Mouse (Mus musculus) heart, embryonic 14.5 days (tissue): ENCODE data around the gene Phb2. TPM values are rescaled to one million over a fixed set of nuclear protein-coding genes. Genes with fewer than 3 reads are reported as not detected.
A peak's percentile ranks its signal among the peaks of the same experiment; 100 is the strongest.

ENCODE experiments used
- ATAC-seq: fragments of 200-750 bp; cut with Nextera tagmentation; 2 replicates; pipeline ENCODE4 v1.8.0; 2017; ENCODE audit warnings: low read depth, moderate TSS enrichment; ENCODE audit not compliant: insufficient number of reproducible peaks, insufficient read depth, low FRiP score
- H3K27ac ChIP-seq, 2 experiments: fragments of 200-500 bp in 1 of 2; fragments of 300-500 bp in 1 of 2; sonication (generic) in 1 of 2; replicated peaks in 1 of 2; 2 replicates each; pipeline ENCODE4 v1.5.1; 2012 to 2014; ENCODE audit warnings: low read depth in 2 of 2, low read length in 2 of 2, control low read depth in 1 of 2, mild to moderate bottlenecking in 1 of 2, mixed read lengths in 1 of 2; ENCODE audit not compliant: control insufficient read depth in 1 of 2, insufficient read depth in 1 of 2
- H3K27me3 ChIP-seq: fragments of 300-500 bp; sonication (generic); 2 replicates; pipeline ENCODE4 v1.6.1; 2014; ENCODE audit warnings: mild to moderate bottlenecking, low read length, control low read depth; ENCODE audit not compliant: control insufficient read depth, insufficient read depth
- H3K36me3 ChIP-seq: fragments of 300-500 bp; sonication (generic); 2 replicates; pipeline ENCODE4 v1.6.1; 2014; ENCODE audit warnings: mild to moderate bottlenecking, control low read depth, low read length, mixed read lengths; ENCODE audit not compliant: control insufficient read depth, insufficient read depth
- H3K4me1 ChIP-seq, 2 experiments: fragments of 200-500 bp in 1 of 2; fragments of 300-500 bp in 1 of 2; sonication (generic) in 1 of 2; 2 replicates each; pipeline ENCODE4 v1.6.1; 2012 to 2014; ENCODE audit warnings: low read length in 2 of 2, control low read depth in 1 of 2, mixed read lengths in 1 of 2; ENCODE audit not compliant: control insufficient read depth in 2 of 2, insufficient read depth in 2 of 2
- H3K4me2 ChIP-seq: fragments of 300-500 bp; sonication (generic); 2 replicates; pipeline ENCODE4 v1.6.1; 2014; ENCODE audit warnings: mild to moderate bottlenecking, low read length
- H3K4me3 ChIP-seq, 2 experiments: fragments of 200-500 bp in 1 of 2; fragments of 300-500 bp in 1 of 2; sonication (generic) in 1 of 2; 2 replicates each; pipeline ENCODE4 v1.5.1; 2012 to 2014; ENCODE audit warnings: low read length in 2 of 2, mild to moderate bottlenecking in 2 of 2, control low read depth in 1 of 2, low read depth in 1 of 2, moderate library complexity in 1 of 2; ENCODE audit not compliant: control insufficient read depth in 1 of 2, insufficient read depth in 1 of 2
- H3K9ac ChIP-seq: fragments of 300-500 bp; sonication (generic); 2 replicates; pipeline ENCODE4 v1.6.1; 2014; ENCODE audit warnings: mild to moderate bottlenecking, low read length
- H3K9me3 ChIP-seq: fragments of 300-500 bp; sonication (generic); 2 replicates; pipeline ENCODE4 v1.6.1; 2016; ENCODE audit warnings: low read length, control low read depth; ENCODE audit not compliant: control insufficient read depth
- WGBS: fragments of 180-500 bp; shearing (Covaris S2); extraction: QIAGEN DNeasy Blood & Tissue Kit; methylation state at CpG from one replicate; pipeline ENCODE4 v1.1.7; 2014; 5-methylcytosine and 5-hydroxymethylcytosine counted together
- polyA plus RNA-seq: library from polyadenylated mRNA; unstranded; fragments of >200 nt; fragmentation: Nextera tagmentation; extraction: Ambion mirVana; gene quantifications from 2 replicates; pipeline ENCODE4 v1.2.1, GENCODE M21; 2014

Gene Phb2
- polyA plus RNA-seq, 1 experiment from 2014 or later = 295 TPM

GRCm38 (mm10) chr6:124694166-124694955 is 17.8 kb upstream of the Phb2 start:
- ATAC-seq = peak; percentile 19; the same call in 1 of the 2 replicates

GRCm38 (mm10) chr6:124696441-124697150 is 15.5 kb upstream of the Phb2 start:
- Histone ChIP-seq H3K36me3 (peaks cover 30% of the 10 kb centered on the region), H3K27me3 (no peaks in the 10 kb centered on the region)
- no peak for ATAC-seq

More at GRCm38 (mm10) chr6:124694166-124694955, 17.8 kb upstream of the Phb2 start:
- Histone ChIP-seq H3K27ac (peak overlapping the region; percentile 35 to 47; a peak in 2 of 4 replicates), H3K9ac (no peak overlapping the region), H3K9me3 (no peaks in the 10 kb centered on the region), H3K4me2 (no peak overlapping the region), H3K36me3 (peaks cover 14% of the 10 kb centered on the region), H3K4me3 (no peak overlapping the region), H3K27me3 (no peaks in the 10 kb centered on the region), H3K4me1 (peaks cover 12 to 20% of the 10 kb centered on the region in 2 experiments)
- WGBS = 72% methylated on average over 15 of the region's 15 CpGs

GRCm38 (mm10) chr6:124698751-124699150 is 13.4 kb upstream of the Phb2 start:
- Histone ChIP-seq H3K4me2 (no peak overlapping the region), H3K27ac (no peak overlapping the region), H3K9ac (no peak overlapping the region), H3K36me3 (peaks cover 51% of the 10 kb centered on the region), H3K9me3 (no peaks in the 10 kb centered on the region), H3K27me3 (no peaks in the 10 kb centered on the region), H3K4me3 (no peak overlapping the region), H3K4me1 (peaks cover 12% of the 10 kb centered on the region in 2 experiments)
- ATAC-seq = no peak
- 79% methylated on average over 6 of the region's 6 CpGs for WGBS

More at GRCm38 (mm10) chr6:124696441-124697150, 15.5 kb upstream of the Phb2 start:
- Histone ChIP-seq H3K4me2 (no peak overlapping the region), H3K9ac (no peak overlapping the region), H3K9me3 (no peaks in the 10 kb centered on the region), H3K4me1 (peaks cover 14 to 20% of the 10 kb centered on the region in 2 experiments), H3K4me3 (no peak overlapping the region), H3K27ac (no peak overlapping the region)
- 83% methylated on average over 7 of the region's 7 CpGs for WGBS

GRCm38 (mm10) chr6:124699366-124699765 is 12.8 kb upstream of the Phb2 start:
- Histone ChIP-seq H3K9ac (no peak overlapping the region), H3K27ac (no peak overlapping the region), H3K36me3 (peaks cover 58% of the 10 kb centered on the region), H3K27me3 (no peaks in the 10 kb centered on the region), H3K9me3 (no peaks in the 10 kb centered on the region), H3K4me1 (peaks cover 5 to 6% of the 10 kb centered on the region in 2 experiments), H3K4me3 (no peak overlapping the region), H3K4me2 (no peak overlapping the region)
- WGBS = 83% methylated on average over 4 of the region's 4 CpGs
- ATAC-seq = no peak

GRCm38 (mm10) chr6:124699962-124700610 is 12.1 kb upstream of the Phb2 start:
- H3K27me3 ChIP-seq = no peaks in the 10 kb centered on the region
- WGBS = 66% methylated on average over 11 of the region's 11 CpGs
- 0 out of 4 replicates have a peak overlapping the region, but pooled peaks of 1 of the 2 experiments have one; percentile 35 for H3K27ac ChIP-seq
- ATAC-seq = 0 out of 2 replicates have a peak, but pooled peaks have one; percentile 19
- H3K4me1 ChIP-seq = peaks cover 0 to 2% of the 10 kb centered on the region in 2 experiments; a peak in 2 of 4 replicates
- H3K9me3 ChIP-seq = no peaks in the 10 kb centered on the region
- H3K4me3 ChIP-seq = no peak overlapping the region
- H3K9ac ChIP-seq = no peak overlapping the region
- no peak overlapping the region for H3K4me2 ChIP-seq
- peaks cover 65% of the 10 kb centered on the region for H3K36me3 ChIP-seq

GRCm38 (mm10) chr6:124701338-124701737 is 10.8 kb upstream of the Phb2 start:
- peaks cover 77% of the 10 kb centered on the region for H3K36me3 ChIP-seq
- no peak for ATAC-seq
- H3K4me2 ChIP-seq = no peak overlapping the region
- no peak overlapping the region for H3K4me3 ChIP-seq
- no peaks in the 10 kb centered on the region for H3K9me3 ChIP-seq
- H3K4me1 ChIP-seq = peaks cover 2 to 3% of the 10 kb centered on the region in 2 experiments; a peak in 2 of 4 replicates
- no peak overlapping the region for H3K9ac ChIP-seq
- no peak overlapping the region for H3K27ac ChIP-seq
- 69% methylated on average over 8 of the region's 8 CpGs for WGBS
- H3K27me3 ChIP-seq = no peaks in the 10 kb centered on the region

GRCm38 (mm10) chr6:124702102-124702783 is 9.9 kb upstream of the Phb2 start:
- ATAC-seq = no peak
- 92% methylated on average over 17 of the region's 17 CpGs for WGBS
- no peak overlapping the region for H3K27ac ChIP-seq
- H3K9me3 ChIP-seq = no peaks in the 10 kb centered on the region
- H3K27me3 ChIP-seq = no peaks in the 10 kb centered on the region
- no peak overlapping the region for H3K9ac ChIP-seq
- no peak overlapping the region for H3K4me2 ChIP-seq
- H3K36me3 ChIP-seq = peaks cover 85% of the 10 kb centered on the region
- H3K4me1 ChIP-seq = peaks cover 2 to 7% of the 10 kb centered on the region in 2 experiments; a peak in 2 of 4 replicates
- H3K4me3 ChIP-seq = no peak overlapping the region
